Mouse (Mus musculus) CD4-positive, CD25-positive, alpha-beta regulatory T cell, adult 2 months (primary cell): Measurements from ENCODE around the gene Hist2h3c2.
A peak's percentile ranks its signal among the peaks of the same experiment; 100 is the strongest.
"Not testable (repeated sequence)": the region's sequence is repeated elsewhere in the genome, so short reads cannot be mapped to it uniquely, and the experiment has no call there.

ENCODE experiments used
- DNase-seq: peaks from one replicate; pipeline ENCODE4 v3.0.0-alpha.2; 2012; ENCODE audit warnings: low read depth, low spot score

The Hist2h3c2 gene

GRCm38 (mm10) chr3:96238954-96239793 is at the start of gene Hist2h3c2:
TSS of gene Hist2h3c2 (minus strand) at chr3:96239127.
- DNase-seq = not testable (repeated sequence)

- peak; percentile 34 for DNase-seq
Measured at GRCm38 (mm10) chr3:96287334-96287733, 48.4 kb upstream of the Hist2h3c2 start.

- no peak for DNase-seq
Measured at GRCm38 (mm10) chr3:96284457-96284856, 45.5 kb upstream of the Hist2h3c2 start.

- no peak for DNase-seq
Measured at GRCm38 (mm10) chr3:96280660-96281059, 41.7 kb upstream of the Hist2h3c2 start.

GRCm38 (mm10) chr3:96277800-96278624 is 39.1 kb upstream of the Hist2h3c2 start:
- peak; percentile 97 for DNase-seq

GRCm38 (mm10) chr3:96277428-96277799 is 38.5 kb upstream of the Hist2h3c2 start:
- DNase-seq = peak; percentile 80

- DNase-seq = peak; percentile 79
Measured at GRCm38 (mm10) chr3:96273591-96274465, 34.9 kb upstream of the Hist2h3c2 start.

GRCm38 (mm10) chr3:96269511-96270474 is 30.9 kb upstream of the Hist2h3c2 start, which contains the start of gene Hist2h2bb:
TSS of gene Hist2h2bb (plus strand) at chr3:96269752.
- DNase-seq = peak; percentile 95

- DNase-seq = peak; percentile 66
Measured at GRCm38 (mm10) chr3:96268776-96269378, 29.9 kb upstream of the Hist2h3c2 start.

GRCm38 (mm10) chr3:96268051-96268775 is 29.3 kb upstream of the Hist2h3c2 start, which contains the start of gene Hist2h3b:
TSS of gene Hist2h3b (plus strand) at chr3:96268654.
- peak; percentile 78 for DNase-seq

- no peak for DNase-seq
Measured at GRCm38 (mm10) chr3:96267541-96267940, 28.6 kb upstream of the Hist2h3c2 start.

- no peak for DNase-seq
Measured at GRCm38 (mm10) chr3:96266132-96266710, 27.3 kb upstream of the Hist2h3c2 start.

GRCm38 (mm10) chr3:96264404-96264949 is 25.6 kb upstream of the Hist2h3c2 start:
- no peak for DNase-seq

GRCm38 (mm10) chr3:96263558-96264403 is 24.9 kb upstream of the Hist2h3c2 start:
- DNase-seq = peak; percentile 71

- peak; percentile 93 for DNase-seq
Measured at GRCm38 (mm10) chr3:96262979-96263550, 24.1 kb upstream of the Hist2h3c2 start, which contains the start of gene Hist2h4. TSS of gene Hist2h4 (minus strand) at chr3:96263311.

- DNase-seq = peak; percentile 84
Measured at GRCm38 (mm10) chr3:96262216-96262875, 23.4 kb upstream of the Hist2h3c2 start.
